In the genomic region with DNA sequence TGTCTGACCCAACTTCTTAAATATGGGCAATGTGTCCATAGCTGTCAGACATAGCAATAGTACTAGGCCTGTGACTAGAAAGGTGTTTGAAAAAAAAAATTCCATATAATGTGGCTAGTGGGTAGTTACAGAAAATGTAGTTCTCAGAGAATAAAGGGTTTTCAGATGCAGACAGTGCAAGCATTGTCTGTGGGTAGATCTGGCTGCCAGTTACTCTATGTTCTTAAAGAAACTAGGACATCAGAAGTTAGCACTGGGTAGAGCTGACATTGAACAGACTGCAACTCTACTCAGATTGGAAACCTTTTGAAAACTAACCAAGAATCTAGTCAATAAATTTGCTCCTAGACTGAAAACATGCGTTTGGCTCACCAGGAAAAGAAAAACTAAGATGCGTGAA, we compare ENCODE assay signal across 12 mouse cellular contexts.
"Had no signal": no experiment of that assay in that cellular context is flagged by ENCODE, and none has a peak within 500 bp of the region (broad histone marks: within the 10 kb centered on the region; RNA-seq: fewer than 3 reads in every experiment).

No protein-coding gene starts in this region.

- DNase-seq: lung, adult 18-20 months; lung, embryonic 14.5 days; lung, postnatal 10 days; lung, postnatal 4 days; right cerebral cortex, postnatal 14 days; right cerebral cortex, postnatal 4 days; thymus, adult 2 months; thymus, postnatal 25 days; thymus, postnatal 4 days had no signal

- ATAC-seq: liver, embryonic 12.5 days; midbrain, embryonic 13.5 days; midbrain, embryonic 15.5 days had no signal
